Mouse (Mus musculus) forebrain, embryonic 11.5 days (tissue): ENCODE data around the gene P2rx7. TPM values are rescaled to one million over a fixed set of nuclear protein-coding genes. Genes with fewer than 3 reads are reported as not detected.

ENCODE experiments used
- ATAC-seq: fragments of 200-750 bp; cut with Nextera tagmentation; replicated peaks from 2 replicates; pipeline ENCODE4 v1.8.0; 2017; ENCODE audit warnings: moderate TSS enrichment; ENCODE audit not compliant: low FRiP score
- DNase-seq: peaks from one replicate; pipeline ENCODE4 v3.0.0-alpha.2; 2017; ENCODE audit warnings: low spot score
- H3K27ac ChIP-seq: fragments of 300-500 bp; sonication (generic); 2 replicates; pipeline ENCODE4 v1.5.1; 2014; ENCODE audit warnings: low read depth, low read length
- H3K27me3 ChIP-seq: fragments of 300-500 bp; sonication (generic); 2 replicates; pipeline ENCODE4 v1.6.1; 2014; ENCODE audit warnings: mild to moderate bottlenecking, low read length, mixed read lengths; ENCODE audit not compliant: control insufficient read depth, insufficient read depth
- H3K36me3 ChIP-seq: fragments of 300-500 bp; sonication (generic); 2 replicates; pipeline ENCODE4 v1.6.1; 2014; ENCODE audit warnings: mild to moderate bottlenecking, low read length, moderate library complexity, mixed read lengths; ENCODE audit not compliant: control insufficient read depth, insufficient read depth
- H3K4me1 ChIP-seq: fragments of 300-500 bp; sonication (generic); replicated peaks from 2 replicates; pipeline ENCODE4 v1.6.1; 2014; ENCODE audit warnings: low read length, mixed read lengths; ENCODE audit not compliant: control insufficient read depth, insufficient read depth
- H3K4me2 ChIP-seq: fragments of 300-500 bp; sonication (generic); 2 replicates; pipeline ENCODE4 v1.6.1; 2014; ENCODE audit warnings: low read depth, mild to moderate bottlenecking, low read length, moderate library complexity, mixed read lengths; ENCODE audit not compliant: severe bottlenecking
- H3K4me3 ChIP-seq: fragments of 300-500 bp; sonication (generic); 2 replicates; pipeline ENCODE4 v1.5.1; 2014; ENCODE audit warnings: low read depth, low read length
- H3K9ac ChIP-seq: fragments of 300-500 bp; sonication (generic); 2 replicates; pipeline ENCODE4 v1.6.1; 2014; ENCODE audit warnings: low read length
- H3K9me3 ChIP-seq: fragments of 300-500 bp; sonication (generic); 2 replicates; pipeline ENCODE4 v1.6.1; 2016; ENCODE audit warnings: low read length, mixed read lengths; ENCODE audit not compliant: control insufficient read depth
- WGBS: fragments of 180-500 bp; shearing (Covaris S2); extraction: QIAGEN DNeasy Blood & Tissue Kit; methylation state at CpG from one replicate; pipeline ENCODE4 v1.1.7; 2014; 5-methylcytosine and 5-hydroxymethylcytosine counted together
- polyA plus RNA-seq: library from polyadenylated mRNA; unstranded; fragments of >200 nt; fragmentation: Nextera tagmentation; extraction: Ambion mirVana; gene quantifications from 2 replicates; pipeline ENCODE4 v1.2.1, GENCODE M21; 2014

Gene P2rx7
- polyA plus RNA-seq, 1 experiment from 2014 or later = 0.77 TPM

DNA sequence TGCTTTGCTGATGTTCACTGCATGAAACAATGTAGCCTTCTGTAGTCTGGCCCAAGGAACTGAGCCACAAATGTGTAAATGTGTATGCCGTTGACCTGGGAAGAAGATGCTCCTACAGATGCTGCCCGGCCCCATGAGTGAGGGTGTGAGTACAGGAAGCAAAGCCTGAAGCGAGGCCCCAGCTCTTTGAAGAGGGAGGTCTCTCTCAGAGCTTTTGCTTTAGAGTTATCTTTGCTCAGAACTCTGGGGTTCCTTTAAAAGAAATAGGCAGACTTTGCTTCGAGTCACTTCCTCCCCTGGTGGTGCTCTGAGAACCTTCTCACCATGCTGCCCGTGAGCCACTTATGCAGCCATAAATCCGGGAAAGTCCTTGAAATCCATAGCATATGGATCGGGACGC is 6.4 kb downstream of the P2rx7 start:
- WGBS = 91% methylated on average over 8 of the region's 8 CpGs
- peaks cover 14% of the 10 kb centered on the region; the same call in 1 of the 2 replicates for H3K4me1 ChIP-seq
- no peak for DNase-seq
- no peak overlapping the region for H3K4me2 ChIP-seq
- 0 out of 2 replicates have a peak, but pooled peaks cover 2% of the 10 kb centered on the region for H3K27me3 ChIP-seq
- no peak overlapping the region for H3K9ac ChIP-seq
- no peak overlapping the region for H3K27ac ChIP-seq
- H3K4me3 ChIP-seq = no peak overlapping the region
- H3K9me3 ChIP-seq = no peaks in the 10 kb centered on the region
- ATAC-seq = no peak
- H3K36me3 ChIP-seq = no peaks in the 10 kb centered on the region

DNA sequence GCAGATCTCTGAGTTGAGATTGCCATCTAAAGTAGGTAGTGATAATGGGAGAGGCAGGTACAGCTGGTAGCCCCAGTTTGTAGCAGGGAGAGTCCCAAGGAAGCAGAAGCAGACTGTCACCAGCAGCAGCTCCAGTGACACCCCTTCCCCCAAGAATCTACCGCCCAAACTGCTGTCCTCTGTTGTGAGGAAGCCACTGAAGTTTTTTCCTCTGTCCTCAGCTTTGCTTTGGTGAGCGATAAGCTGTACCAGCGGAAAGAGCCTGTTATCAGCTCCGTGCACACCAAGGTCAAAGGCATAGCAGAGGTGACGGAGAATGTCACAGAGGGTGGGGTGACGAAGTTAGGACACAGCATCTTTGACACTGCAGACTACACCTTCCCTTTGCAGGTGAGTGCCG is 8.8 kb downstream of the P2rx7 start:
- no peak overlapping the region for H3K27ac ChIP-seq
- 81% methylated on average over 7 of the region's 7 CpGs for WGBS

DNA sequence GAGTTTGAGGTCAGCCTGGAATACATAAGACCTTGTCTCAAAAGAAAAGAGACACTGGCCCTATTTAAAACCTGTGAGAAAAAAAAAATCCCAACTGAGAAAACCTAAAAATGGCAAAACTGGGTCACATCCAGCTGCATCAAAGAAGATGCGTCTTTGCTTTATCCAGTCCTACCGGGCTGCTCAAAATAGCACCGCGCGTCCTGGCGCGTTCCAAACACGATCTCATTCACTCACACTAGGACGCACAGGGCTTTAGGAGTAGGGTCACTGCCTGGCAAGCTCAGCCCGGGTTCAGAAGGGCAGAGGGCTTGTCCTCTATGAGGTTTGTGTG is 9.4 kb downstream of the P2rx7 start:
- H3K27ac ChIP-seq = peak overlapping the region; percentile 13; the same call in 1 of the 2 replicates
- H3K9ac ChIP-seq = no peak overlapping the region
- no peaks in the 10 kb centered on the region for H3K9me3 ChIP-seq
- H3K27me3 ChIP-seq = peaks cover 2% of the 10 kb centered on the region; the same call in 1 of the 2 replicates
- no peak for DNase-seq
- H3K4me3 ChIP-seq = no peak overlapping the region
- ATAC-seq = no peak
- peaks cover 14% of the 10 kb centered on the region; the same call in 1 of the 2 replicates for H3K4me1 ChIP-seq
- no peak overlapping the region for H3K4me2 ChIP-seq
- WGBS = 41% methylated on average over 10 of the region's 10 CpGs
- no peaks in the 10 kb centered on the region for H3K36me3 ChIP-seq

More for the DNA sequence above, 8.8 kb downstream of the P2rx7 start:
- Histone ChIP-seq H3K9ac (no peak overlapping the region), H3K36me3 (no peaks in the 10 kb centered on the region), H3K4me2 (no peak overlapping the region), H3K4me3 (no peak overlapping the region), H3K4me1 (peaks cover 14% of the 10 kb centered on the region; the same call in 1 of the 2 replicates), H3K9me3 (no peaks in the 10 kb centered on the region), H3K27me3 (peaks cover 2% of the 10 kb centered on the region; the same call in 1 of the 2 replicates)
- no peak for DNase-seq
- ATAC-seq = no peak

DNA sequence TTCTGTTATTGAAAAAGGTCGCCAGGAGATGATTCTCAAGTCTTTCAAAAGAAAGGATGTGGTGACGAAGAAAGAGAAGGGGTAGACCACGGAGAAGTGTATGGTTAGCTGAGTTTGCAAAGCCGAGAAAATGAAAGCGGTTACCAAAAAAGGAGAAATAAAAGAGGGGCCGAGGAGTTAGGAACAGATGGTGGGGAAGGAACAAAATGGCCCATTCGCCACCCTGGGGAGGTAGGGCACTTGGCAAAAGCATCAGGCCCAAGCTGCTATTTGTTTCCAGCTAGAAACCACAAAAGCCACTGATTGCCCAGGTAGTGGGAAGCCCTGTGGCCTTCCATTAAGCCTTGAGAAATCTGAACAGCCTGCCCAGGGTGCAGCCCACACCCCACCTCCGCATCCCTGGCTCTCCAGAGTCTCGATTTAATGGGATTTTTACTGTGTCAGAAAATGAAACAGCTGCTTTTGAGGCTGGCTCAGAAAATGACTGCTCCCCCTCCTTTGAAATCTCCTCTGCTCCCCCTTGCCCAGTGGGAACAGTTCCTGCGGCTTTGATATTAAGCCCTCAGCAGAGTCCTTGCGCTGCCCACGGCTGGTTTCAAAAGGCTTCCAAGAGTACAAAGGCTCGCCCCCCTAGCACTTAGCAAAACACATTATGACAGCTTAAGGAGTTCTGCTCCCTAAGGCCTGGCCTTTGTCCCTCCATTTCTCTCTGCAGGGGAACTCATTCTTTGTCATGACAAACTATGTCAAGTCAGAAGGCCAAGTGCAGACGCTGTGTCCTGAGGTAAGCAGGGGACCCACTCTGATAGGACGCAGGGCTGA is 9.9 kb downstream of the P2rx7 start:
- Histone ChIP-seq H3K27ac (peak overlapping the region; percentile 54; the same call in 1 of the 2 replicates), H3K9me3 (no peaks in the 10 kb centered on the region), H3K4me1 (peaks cover 14% of the 10 kb centered on the region; the same call in 1 of the 2 replicates), H3K4me2 (peak overlapping the region; percentile 5), H3K27me3 (peaks cover 2% of the 10 kb centered on the region; the same call in 1 of the 2 replicates), H3K9ac (peak overlapping the region; percentile 17; the same call in 1 of the 2 replicates), H3K36me3 (no peaks in the 10 kb centered on the region), H3K4me3 (no peak overlapping the region)
- ATAC-seq (peak; percentile 73), DNase-seq (peak; percentile 66)
- 19% methylated on average over 15 of the region's 15 CpGs for WGBS

DNA sequence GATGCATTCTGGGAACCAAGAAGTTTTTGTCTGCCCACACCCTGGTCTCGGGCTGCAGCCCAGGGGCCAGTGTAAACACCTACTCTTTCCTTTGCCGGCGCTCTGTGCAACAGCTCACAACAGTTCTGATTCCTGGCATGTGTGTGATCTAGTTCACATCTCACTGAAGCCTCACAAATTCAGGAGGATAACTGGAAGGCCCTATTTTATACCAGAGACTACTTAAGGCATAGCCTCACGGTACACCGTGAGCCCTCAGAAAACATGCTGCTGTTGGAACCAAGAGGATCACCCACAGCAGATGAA is 10.5 kb downstream of the P2rx7 start:
- no peak overlapping the region; the same call in 1 of the 2 replicates for H3K9ac ChIP-seq
- DNase-seq = no peak
- peaks cover 14% of the 10 kb centered on the region; the same call in 1 of the 2 replicates for H3K4me1 ChIP-seq
- 49% methylated on average over 5 of the region's 5 CpGs for WGBS
- no peak overlapping the region for H3K4me3 ChIP-seq
- no peaks in the 10 kb centered on the region for H3K36me3 ChIP-seq
- 0 out of 2 replicates have a peak overlapping the region, but pooled peaks have one; percentile 54 for H3K27ac ChIP-seq
- peaks cover 2% of the 10 kb centered on the region; the same call in 1 of the 2 replicates for H3K27me3 ChIP-seq
- no peaks in the 10 kb centered on the region for H3K9me3 ChIP-seq
- H3K4me2 ChIP-seq = no peak overlapping the region
- peak; percentile 63 for ATAC-seq

DNA sequence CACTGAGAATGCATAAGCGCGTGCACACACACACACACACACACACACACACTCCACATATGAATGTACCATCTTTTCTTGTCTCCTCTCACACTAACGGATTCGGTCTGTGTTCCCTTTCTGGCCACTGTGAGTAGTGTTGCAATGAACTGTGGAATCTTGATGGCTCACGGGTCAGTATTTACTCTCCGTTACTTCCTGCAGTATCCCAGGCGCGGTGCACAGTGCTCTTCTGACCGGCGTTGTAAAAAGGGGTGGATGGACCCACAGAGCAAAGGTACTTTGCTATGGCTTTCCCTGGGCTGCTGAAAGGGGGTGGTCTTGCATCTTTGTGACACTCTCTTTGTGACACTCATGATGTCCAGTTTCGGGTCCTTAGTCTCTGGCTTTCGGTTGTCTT is 13.1 kb downstream of the P2rx7 start:
- H3K36me3 ChIP-seq = no peaks in the 10 kb centered on the region
- no peak overlapping the region for H3K9ac ChIP-seq
- no peak overlapping the region for H3K4me3 ChIP-seq
- H3K9me3 ChIP-seq = no peaks in the 10 kb centered on the region
- H3K4me2 ChIP-seq = no peak overlapping the region
- 94% methylated on average over 12 of the region's 12 CpGs for WGBS
- H3K27ac ChIP-seq = no peak overlapping the region
- DNase-seq (no peak), ATAC-seq (no peak)
- H3K27me3 ChIP-seq = no peaks in the 10 kb centered on the region; the same call in 1 of the 2 replicates
- peaks cover 14% of the 10 kb centered on the region; the same call in 1 of the 2 replicates for H3K4me1 ChIP-seq

DNA sequence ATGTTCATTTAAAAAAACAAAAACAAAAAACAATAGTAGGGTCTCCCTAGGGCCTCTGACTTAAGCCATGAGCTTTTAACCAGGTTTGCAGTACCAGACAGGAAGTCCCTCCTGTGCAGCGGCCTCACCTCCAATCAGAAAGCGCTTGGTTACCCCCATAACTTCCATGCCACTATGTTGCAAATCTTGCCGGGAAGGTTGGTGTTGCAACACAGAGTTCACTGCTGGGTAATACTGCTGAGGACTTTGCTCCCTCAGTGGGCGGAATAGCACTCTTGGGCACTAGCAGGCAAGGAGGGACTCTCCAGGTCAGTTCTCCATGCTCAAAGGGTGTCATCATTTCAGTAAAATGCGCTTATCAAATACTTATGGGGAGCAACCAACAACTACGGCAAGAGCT is 18.8 kb downstream of the P2rx7 start:
- Histone ChIP-seq H3K36me3 (no peaks in the 10 kb centered on the region), H3K9me3 (no peaks in the 10 kb centered on the region), H3K4me2 (no peak overlapping the region), H3K4me1 (no peaks in the 10 kb centered on the region), H3K9ac (no peak overlapping the region), H3K4me3 (no peak overlapping the region), H3K27me3 (no peaks in the 10 kb centered on the region), H3K27ac (no peak overlapping the region)
- DNase-seq (no peak), ATAC-seq (no peak)
- 97% methylated on average over 6 of the region's 6 CpGs for WGBS

DNA sequence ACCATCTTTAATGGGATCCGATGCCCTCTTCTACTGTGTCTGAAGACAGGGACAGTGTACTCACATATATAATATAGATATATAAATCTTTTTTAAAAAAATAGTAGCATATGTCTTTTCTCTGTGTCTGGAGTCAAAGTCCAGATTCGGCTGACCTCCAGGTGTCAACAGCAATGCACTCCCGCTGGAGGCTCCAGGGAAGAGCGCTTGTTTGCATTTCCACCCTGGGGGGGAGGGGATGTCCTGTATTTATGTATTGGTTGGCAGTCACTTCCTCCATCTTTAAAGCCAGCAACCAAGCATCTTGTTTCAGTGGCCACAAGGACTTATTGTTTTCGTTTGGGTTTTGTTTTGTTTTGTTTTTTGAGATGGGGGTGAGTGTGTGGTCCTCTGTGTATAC is 21.3 kb downstream of the P2rx7 start:
- no peak for ATAC-seq
- no peak for DNase-seq
- no peaks in the 10 kb centered on the region for H3K27me3 ChIP-seq
- no peaks in the 10 kb centered on the region for H3K36me3 ChIP-seq
- H3K27ac ChIP-seq = no peak overlapping the region
- 71% methylated on average over 5 of the region's 5 CpGs for WGBS
- H3K4me3 ChIP-seq = no peak overlapping the region
- H3K4me1 ChIP-seq = no peaks in the 10 kb centered on the region
- H3K4me2 ChIP-seq = no peak overlapping the region
- no peaks in the 10 kb centered on the region for H3K9me3 ChIP-seq
- H3K9ac ChIP-seq = no peak overlapping the region
